Mouse (Mus musculus) cerebellum, adult 9-10 months (tissue): Measurements from ENCODE around the gene Smarcd1.
"Not testable (repeated sequence)": the region's sequence is repeated elsewhere in the genome, so short reads cannot be mapped to it uniquely, and the experiment has no call there.

ENCODE experiments used
- DNase-seq: peaks from one replicate; pipeline ENCODE4 v3.0.0; 2022

Gene Smarcd1

GRCm38 (mm10) chr15:99688712-99689111 is 13.2 kb upstream of the Smarcd1 start:
- peak; percentile 89 for DNase-seq

GRCm38 (mm10) chr15:99690924-99691323 is 11.0 kb upstream of the Smarcd1 start:
- DNase-seq, result no peak

DNA sequence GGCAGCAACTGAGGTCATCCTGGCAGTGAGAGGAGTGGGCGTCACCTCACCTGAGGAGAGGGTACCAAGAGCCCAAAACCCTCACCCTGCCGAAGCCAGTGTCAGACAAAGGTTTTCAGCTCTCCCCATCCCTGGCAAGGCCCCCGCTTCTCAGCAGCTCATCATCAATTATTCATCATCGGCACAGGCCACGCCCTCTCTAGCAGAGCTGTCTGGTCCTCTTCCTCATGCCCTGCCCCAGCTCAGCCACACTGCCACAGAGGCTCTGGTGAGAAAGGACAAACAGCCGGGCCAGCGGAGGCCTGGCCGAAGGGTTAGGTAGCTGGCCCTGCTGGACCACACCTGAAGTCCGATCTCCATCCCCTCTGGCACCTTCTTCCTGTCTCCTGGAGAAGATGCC is 10.0 kb upstream of the Smarcd1 start:
- DNase-seq, result no peak

GRCm38 (mm10) chr15:99697309-99697708 is 4.6 kb upstream of the Smarcd1 start:
- no peak for DNase-seq

- no peak for DNase-seq
These were observed 3.3 kb upstream of the Smarcd1 start for GRCm38 (mm10) chr15:99698533-99699085.

DNA sequence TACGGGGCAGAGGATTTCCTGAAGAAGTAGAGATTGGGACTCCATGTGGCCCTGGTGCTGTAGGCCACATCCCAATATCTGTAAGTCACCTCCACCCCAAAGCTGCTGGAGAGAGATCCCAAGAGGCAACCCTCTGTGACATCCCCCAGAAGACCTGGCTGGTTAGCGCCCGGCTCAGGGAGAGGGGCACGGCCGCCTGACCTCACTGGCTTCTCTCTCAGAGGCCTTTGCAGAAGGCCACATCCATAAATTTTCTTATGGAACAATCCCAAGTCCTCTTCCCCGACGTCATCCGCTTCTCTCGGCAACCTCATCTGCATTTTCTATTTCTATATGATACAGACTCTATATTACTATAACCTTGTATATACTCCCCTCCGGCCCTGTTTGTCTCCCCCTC is 2.2 kb upstream of the Smarcd1 start:
- no peak for DNase-seq

DNA sequence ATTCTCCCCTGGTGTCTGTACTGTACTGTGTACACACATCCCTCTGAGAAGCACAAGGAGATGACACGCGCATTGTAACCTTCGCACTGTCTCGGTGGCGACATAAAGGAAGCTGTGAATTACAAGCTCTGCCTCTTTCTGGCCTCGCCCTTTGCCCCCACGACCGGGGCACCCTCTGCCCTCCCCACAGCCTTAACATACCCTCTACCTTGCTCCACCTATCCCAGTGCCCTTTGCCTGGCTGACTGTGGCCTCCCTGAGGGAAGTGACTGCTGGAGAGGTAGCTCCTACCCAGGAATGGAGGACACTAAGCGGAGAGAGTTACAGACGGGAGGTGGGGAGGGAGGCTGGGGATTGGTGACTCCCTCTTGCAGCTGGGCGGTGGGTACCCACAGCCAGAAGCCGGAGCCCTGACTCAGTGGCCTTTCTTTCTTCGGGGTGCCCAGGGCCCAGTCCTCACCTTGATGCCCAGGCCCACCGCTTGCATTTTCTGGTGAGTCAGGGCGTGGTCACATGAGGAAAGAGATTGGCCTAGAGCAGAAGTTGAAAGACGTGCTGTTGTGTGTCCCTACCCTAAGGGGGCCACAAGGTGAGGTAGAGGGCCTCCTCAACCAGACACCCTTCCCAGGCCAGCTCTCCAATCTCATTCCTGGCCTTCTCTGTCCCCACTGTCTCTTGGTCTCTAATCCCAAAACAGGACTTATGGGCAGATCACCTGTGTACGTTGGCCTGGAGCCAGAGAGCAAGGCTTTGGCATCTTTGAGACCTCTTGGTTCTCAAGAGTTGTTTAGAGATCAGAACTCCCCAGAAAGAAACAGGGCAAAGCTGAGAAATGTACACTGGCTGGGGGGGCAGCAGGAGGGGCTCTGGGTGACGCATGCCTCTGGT is 1.5 kb upstream of the Smarcd1 start:
- DNase-seq, result peak; percentile 64

- DNase-seq, result not testable (repeated sequence)
These were observed 310 bp upstream of the Smarcd1 start for GRCm38 (mm10) chr15:99701640-99701998.

DNA sequence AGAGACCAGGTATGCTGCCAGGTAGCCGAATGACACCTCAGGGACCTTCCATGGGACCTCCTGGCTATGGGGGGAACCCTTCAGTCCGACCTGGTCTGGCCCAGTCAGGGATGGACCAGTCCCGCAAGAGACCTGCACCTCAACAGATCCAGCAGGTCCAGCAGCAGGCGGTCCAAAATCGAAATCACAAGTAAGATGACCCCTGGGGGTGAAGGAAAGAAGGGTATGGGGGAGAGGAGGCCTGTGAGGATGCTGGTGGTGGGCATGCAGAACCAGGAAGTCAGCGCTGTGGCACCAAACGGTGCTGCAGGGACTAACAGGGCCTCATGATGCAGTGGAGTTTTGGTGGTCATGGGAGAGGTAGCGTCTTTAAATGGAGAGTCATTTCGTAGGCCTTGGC is 1.2 kb downstream of the Smarcd1 start:
- no peak for DNase-seq

- no peak for DNase-seq
These were observed 1.7 kb downstream of the Smarcd1 start for GRCm38 (mm10) chr15:99703676-99704040.

DNA sequence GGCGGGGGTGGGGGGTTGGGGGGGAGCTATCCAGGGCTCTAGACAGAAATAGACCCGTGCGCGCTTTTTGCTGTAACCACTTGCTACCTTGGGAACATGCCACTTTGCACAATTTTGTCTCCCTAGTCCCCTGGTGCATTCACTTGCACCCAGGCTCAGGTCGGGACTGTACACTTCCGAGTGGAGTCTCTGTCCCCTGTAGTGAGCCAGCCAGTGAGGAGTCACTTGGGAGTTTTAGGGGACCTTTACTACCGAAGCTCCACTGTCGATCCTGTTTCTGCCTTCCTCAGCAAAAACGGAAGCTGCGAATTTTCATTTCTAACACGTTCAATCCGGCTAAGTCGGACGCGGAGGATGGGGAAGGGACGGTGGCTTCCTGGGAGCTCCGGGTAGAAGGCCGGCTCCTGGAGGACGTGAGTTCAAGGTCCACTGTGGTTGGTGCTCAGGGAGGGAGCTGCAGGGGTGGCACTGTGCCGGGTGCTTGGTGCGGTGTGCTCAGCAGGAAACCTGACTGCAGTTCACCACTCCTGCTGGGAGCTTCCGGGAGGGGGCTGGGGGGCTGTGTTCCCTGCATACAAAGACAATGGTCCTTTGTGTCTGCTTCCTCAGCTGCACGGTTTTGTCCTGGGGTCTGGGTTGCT is 2.2 kb downstream of the Smarcd1 start:
- no peak for DNase-seq

GRCm38 (mm10) chr15:99704881-99705280 is 3.0 kb downstream of the Smarcd1 start:
- no peak for DNase-seq

GRCm38 (mm10) chr15:99705440-99706048 is 3.6 kb downstream of the Smarcd1 start, which contains the start of gene Gm17349:
Gene Gm17349, minus strand, starts transcription at chr15:99705490.
- peak; percentile 81 for DNase-seq

- no peak for DNase-seq
These were observed 6.2 kb downstream of the Smarcd1 start for GRCm38 (mm10) chr15:99708176-99708575.

DNA sequence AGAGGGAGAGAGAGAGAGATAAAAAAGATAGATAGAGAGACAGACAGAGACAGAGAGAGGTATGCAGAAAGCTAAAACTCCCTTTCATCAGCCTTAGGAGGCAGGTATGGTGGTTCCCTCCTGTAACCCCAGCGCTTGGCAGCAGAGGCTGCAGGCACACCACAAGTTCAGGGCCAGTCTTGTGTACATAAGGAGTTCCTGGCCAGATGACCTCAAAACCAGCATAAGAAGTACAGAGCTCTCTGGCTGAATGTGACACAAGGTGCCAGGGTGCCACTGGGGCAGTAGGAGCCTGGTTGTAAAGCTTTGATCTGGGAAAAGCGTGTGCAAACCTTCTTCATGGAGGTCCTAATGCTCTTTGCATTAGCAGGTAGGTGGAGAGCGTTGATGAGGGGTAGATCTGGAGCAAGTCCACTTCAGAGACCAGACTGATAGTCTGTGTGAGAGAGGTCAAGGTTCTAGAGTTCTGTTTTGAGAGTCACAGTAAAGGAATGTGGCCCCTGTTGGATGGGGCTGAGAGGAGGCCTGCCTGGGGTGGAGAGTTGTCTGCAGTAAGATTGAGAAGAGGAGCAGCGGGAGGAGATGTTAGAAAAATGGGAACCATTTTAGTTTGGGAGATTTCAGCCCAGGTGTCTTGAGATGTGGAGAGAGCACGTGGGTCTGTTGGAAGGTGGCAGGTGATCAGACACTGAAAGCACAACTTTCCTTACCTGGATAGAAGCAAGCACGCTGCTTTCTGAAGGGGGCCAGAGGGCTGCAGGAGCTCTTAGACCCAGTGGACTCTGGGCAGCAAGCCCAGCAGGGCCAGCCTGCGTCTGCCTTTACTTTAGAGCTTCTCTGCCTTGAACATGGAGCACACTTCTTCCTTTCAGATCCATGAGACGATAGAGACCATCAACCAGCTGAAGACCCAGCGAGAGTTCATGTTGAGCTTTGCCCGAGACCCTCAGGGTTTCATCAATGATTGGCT is 8.6 kb downstream of the Smarcd1 start:
- peak; percentile 22 for DNase-seq

- no peak for DNase-seq
These were observed 9.6 kb downstream of the Smarcd1 start for GRCm38 (mm10) chr15:99711491-99711890.

- DNase-seq, result peak; percentile 44
These were observed 11.0 kb downstream of the Smarcd1 start for GRCm38 (mm10) chr15:99712666-99713559.

DNA sequence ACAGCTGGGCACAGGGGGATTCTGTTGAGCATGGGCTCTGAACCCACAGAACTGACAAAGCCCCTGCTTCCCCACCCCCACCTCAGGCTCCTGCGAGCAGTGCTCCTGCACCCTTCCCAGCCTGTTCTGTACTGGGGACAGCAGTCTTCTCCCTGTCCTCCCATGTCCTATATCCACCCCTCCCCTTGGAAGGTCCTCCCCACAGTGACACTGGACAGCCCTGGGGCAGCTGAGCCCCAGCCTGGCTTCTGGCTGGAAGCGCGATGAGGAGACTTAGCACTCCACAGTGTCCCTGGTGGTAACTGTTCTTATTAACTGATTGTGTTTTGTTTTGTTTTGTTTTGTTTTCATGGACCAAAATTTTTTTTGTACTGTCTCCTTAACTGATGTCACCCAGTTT is 11.6 kb downstream of the Smarcd1 start:
- DNase-seq, result no peak

DNA sequence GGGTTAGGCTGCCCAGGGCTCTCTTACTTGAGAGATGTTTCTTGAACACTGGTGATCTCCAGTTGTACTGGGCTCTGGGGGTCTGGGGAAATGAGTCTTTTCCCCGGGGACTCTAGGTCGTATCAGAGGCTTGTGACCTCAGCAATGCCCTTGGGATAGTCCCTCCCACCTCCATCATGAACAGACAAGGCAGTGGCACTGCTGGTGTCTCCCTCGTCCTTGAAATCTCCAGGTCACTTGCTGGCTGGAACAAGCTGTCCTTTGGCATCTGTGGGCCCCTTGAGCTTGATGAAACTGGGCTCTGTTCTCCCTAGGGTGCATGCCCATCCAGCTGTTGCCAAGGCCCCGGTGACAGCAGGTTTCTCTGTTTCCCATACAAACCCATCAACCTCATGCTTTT is 12.3 kb downstream of the Smarcd1 start:
- DNase-seq, result peak; percentile 62

GRCm38 (mm10) chr15:99714858-99715257 is 12.9 kb downstream of the Smarcd1 start:
- DNase-seq, result peak; percentile 93

- DNase-seq, result peak; percentile 75
These were observed 13.5 kb downstream of the Smarcd1 start for GRCm38 (mm10) chr15:99715361-99715865.
